Mouse (Mus musculus): ENCODE results near the gene Hmgn2. TPM values are rescaled to one million over a fixed set of nuclear protein-coding genes. Genes with fewer than 3 reads are reported as not detected.

The Hmgn2 gene
- polyA plus RNA-seq, 1 experiment from 2014 or later = 661 TPM

DNA sequence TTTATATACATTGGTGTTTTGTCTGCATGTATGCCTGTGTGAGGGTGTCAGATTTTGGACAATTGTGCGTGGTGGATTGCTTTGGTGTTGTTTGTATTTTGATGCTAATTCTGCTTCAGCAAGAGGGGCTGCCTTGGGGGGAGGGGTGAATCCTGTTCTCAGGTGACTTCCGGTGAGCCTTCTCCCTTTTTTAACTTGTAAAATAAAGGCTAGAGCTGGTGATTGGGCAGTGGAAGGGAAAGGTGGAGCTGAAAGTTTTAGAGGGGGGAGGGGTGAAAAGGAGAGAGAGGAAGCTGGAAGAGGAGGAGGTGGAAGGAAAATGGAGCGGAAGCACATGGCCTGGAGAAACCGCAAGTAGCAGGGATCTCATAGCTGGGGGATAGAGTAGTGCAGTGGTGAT is 12.1 kb downstream of the Hmgn2 start:
- WGBS = 83% methylated on average over 4 of the region's 4 CpGs

DNA sequence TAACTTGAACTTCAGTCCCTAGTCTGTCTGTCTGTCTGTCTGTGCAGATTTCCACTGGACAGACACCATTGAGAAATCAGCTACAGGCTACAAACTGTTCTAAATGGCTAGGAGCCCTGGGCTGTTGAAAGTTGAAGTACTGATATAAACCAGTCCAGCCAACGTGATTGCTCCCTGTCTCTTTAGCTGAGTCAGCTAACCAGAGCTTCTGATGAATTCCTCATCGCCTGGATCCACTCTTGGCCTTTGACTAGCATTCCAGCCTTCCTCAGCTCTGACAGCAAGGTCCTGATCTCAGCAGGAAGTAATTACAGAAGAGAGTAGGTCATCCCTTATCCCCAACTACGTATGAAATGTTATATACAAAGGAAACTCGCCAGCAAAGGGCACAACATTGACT is 21.7 kb downstream of the Hmgn2 start:
- H3K4me2 ChIP-seq (replicated peaks; ENCODE audit: low read depth) = no peak overlapping the region
- H3K27me3 ChIP-seq (replicated peaks; ENCODE audit: control insufficient read depth, insufficient read depth, low read length) = no peaks in the 10 kb centered on the region
- H3K4me3 ChIP-seq (ENCODE audit: low read depth, low read length) = no peak overlapping the region
- H3K27ac ChIP-seq (ENCODE audit: low read depth, low read length) = no peak overlapping the region
- no peak overlapping the region for H3K9ac ChIP-seq (ENCODE audit: low read depth, low read length)
- TF ChIP-seq CTCF (IDR thresholded peaks at IDR 0.05; ENCODE audit: low read depth) = no peak
- no peaks in the 10 kb centered on the region for H3K36me3 ChIP-seq (ENCODE audit: control insufficient read depth, insufficient read depth)
- WGBS = 21% methylated on average over 4 of the region's 4 CpGs
- no peaks in the 10 kb centered on the region for H3K4me1 ChIP-seq (replicated peaks; ENCODE audit: control insufficient read depth, insufficient read depth, low read length)
- no peaks in the 10 kb centered on the region for H3K9me3 ChIP-seq (ENCODE audit: control insufficient read depth)
- no peak for ATAC-seq

More for the DNA sequence above, 12.1 kb downstream of the Hmgn2 start:
- TF ChIP-seq CTCF (IDR thresholded peaks at IDR 0.05; ENCODE audit: low read depth) = no peak
- no peak for ATAC-seq
- H3K36me3 ChIP-seq (ENCODE audit: control insufficient read depth, insufficient read depth) = no peaks in the 10 kb centered on the region
- H3K4me3 ChIP-seq (ENCODE audit: low read depth, low read length) = no peak overlapping the region
- H3K4me2 ChIP-seq (replicated peaks; ENCODE audit: low read depth) = no peak overlapping the region
- H3K27ac ChIP-seq (ENCODE audit: low read depth, low read length) = no peak overlapping the region
- no peak overlapping the region for H3K9ac ChIP-seq (ENCODE audit: low read depth, low read length)
- no peaks in the 10 kb centered on the region for H3K27me3 ChIP-seq (replicated peaks; ENCODE audit: control insufficient read depth, insufficient read depth, low read length)
- H3K4me1 ChIP-seq (replicated peaks; ENCODE audit: control insufficient read depth, insufficient read depth, low read length) = no peaks in the 10 kb centered on the region
- no peaks in the 10 kb centered on the region for H3K9me3 ChIP-seq (ENCODE audit: control insufficient read depth)

DNA sequence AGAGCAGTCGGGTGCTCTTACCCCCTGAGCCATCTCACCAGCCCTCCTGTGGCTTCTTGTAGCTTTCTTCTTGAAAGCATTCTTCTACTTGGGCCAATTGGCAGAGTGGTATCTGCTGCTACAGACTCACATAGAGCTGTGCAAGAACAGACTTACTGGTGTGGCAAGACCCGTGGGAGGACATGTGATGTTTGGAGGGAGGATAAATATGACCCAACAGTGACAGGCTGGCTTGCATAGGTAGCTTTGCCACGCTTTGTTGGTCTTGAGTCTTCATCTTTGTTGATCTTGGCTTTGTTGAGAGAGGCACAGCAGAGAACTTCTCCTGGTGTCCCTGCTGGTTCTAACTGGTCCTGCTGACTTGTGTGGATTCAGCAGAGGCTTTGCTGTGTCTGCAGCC is 24.7 kb downstream of the Hmgn2 start:
- no peak for TF ChIP-seq CTCF (IDR thresholded peaks at IDR 0.05; ENCODE audit: low read depth)
- H3K36me3 ChIP-seq (ENCODE audit: control insufficient read depth, insufficient read depth) = no peaks in the 10 kb centered on the region
- H3K4me3 ChIP-seq (ENCODE audit: low read depth, low read length) = no peak overlapping the region
- no peak overlapping the region for H3K27ac ChIP-seq (ENCODE audit: low read depth, low read length)
- WGBS = 75% methylated on average over 3 of the region's 3 CpGs
- H3K4me2 ChIP-seq (replicated peaks; ENCODE audit: low read depth) = no peak overlapping the region
- no peaks in the 10 kb centered on the region for H3K9me3 ChIP-seq (ENCODE audit: control insufficient read depth)
- no peaks in the 10 kb centered on the region for H3K27me3 ChIP-seq (replicated peaks; ENCODE audit: control insufficient read depth, insufficient read depth, low read length)
- ATAC-seq = no peak
- no peak overlapping the region for H3K9ac ChIP-seq (ENCODE audit: low read depth, low read length)
- no peaks in the 10 kb centered on the region for H3K4me1 ChIP-seq (replicated peaks; ENCODE audit: control insufficient read depth, insufficient read depth, low read length)

GRCm38 (mm10) chr4:133942679-133943078 is 25.8 kb downstream of the Hmgn2 start:
- Histone ChIP-seq H3K36me3 (ENCODE audit: control insufficient read depth, insufficient read depth) (no peaks in the 10 kb centered on the region), H3K27me3 (replicated peaks; ENCODE audit: control insufficient read depth, insufficient read depth, low read length) (no peaks in the 10 kb centered on the region), H3K9ac (ENCODE audit: low read depth, low read length) (no peak overlapping the region), H3K4me1 (replicated peaks; ENCODE audit: control insufficient read depth, insufficient read depth, low read length) (no peaks in the 10 kb centered on the region), H3K4me2 (replicated peaks; ENCODE audit: low read depth) (no peak overlapping the region), H3K9me3 (ENCODE audit: control insufficient read depth) (no peaks in the 10 kb centered on the region), H3K4me3 (ENCODE audit: low read depth, low read length) (no peak overlapping the region), H3K27ac (ENCODE audit: low read depth, low read length) (no peak overlapping the region)
- TF ChIP-seq CTCF (IDR thresholded peaks at IDR 0.05; ENCODE audit: low read depth) = no peak
- no peak for ATAC-seq
- WGBS = 91% methylated on average over 4 of the region's 4 CpGs

DNA sequence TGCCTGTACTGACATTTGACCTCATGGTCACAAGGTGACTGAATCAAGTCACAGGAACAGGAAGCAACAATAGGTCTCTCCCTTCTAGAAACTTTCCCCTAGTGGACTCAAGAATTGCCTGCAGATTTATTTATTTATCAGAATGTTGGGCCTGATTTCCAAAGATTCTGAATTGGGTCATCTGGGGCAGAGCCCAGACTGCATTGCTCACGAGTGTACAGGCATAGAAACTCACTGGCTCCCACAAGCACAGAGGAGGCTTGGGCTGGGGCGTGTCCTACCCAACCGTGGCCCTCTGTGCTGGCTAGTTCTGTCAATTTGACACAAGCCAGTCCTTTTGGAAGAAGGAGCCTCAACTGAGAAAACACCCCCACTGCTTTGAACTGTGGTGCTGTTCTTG is 26.9 kb downstream of the Hmgn2 start:
- H3K27ac ChIP-seq (ENCODE audit: low read depth, low read length) = no peak overlapping the region
- H3K9ac ChIP-seq (ENCODE audit: low read depth, low read length) = no peak overlapping the region
- 40% methylated on average over 3 of the region's 3 CpGs for WGBS
- no peak for ATAC-seq
- no peak for TF ChIP-seq CTCF (IDR thresholded peaks at IDR 0.05; ENCODE audit: low read depth)
- no peaks in the 10 kb centered on the region for H3K9me3 ChIP-seq (ENCODE audit: control insufficient read depth)
- H3K36me3 ChIP-seq (ENCODE audit: control insufficient read depth, insufficient read depth) = no peaks in the 10 kb centered on the region
- H3K4me1 ChIP-seq (replicated peaks; ENCODE audit: control insufficient read depth, insufficient read depth, low read length) = no peaks in the 10 kb centered on the region
- no peak overlapping the region for H3K4me2 ChIP-seq (replicated peaks; ENCODE audit: low read depth)
- no peak overlapping the region for H3K4me3 ChIP-seq (ENCODE audit: low read depth, low read length)
- no peaks in the 10 kb centered on the region for H3K27me3 ChIP-seq (replicated peaks; ENCODE audit: control insufficient read depth, insufficient read depth, low read length)

GRCm38 (mm10) chr4:133940386-133941260 is 27.8 kb downstream of the Hmgn2 start:
- H3K9ac ChIP-seq (ENCODE audit: low read depth, low read length) = no peak overlapping the region
- ATAC-seq = no peak
- H3K4me3 ChIP-seq (ENCODE audit: low read depth, low read length) = no peak overlapping the region
- H3K36me3 ChIP-seq (ENCODE audit: control insufficient read depth, insufficient read depth) = no peaks in the 10 kb centered on the region
- 78% methylated on average over 13 of the region's 13 CpGs for WGBS
- TF ChIP-seq CTCF (IDR thresholded peaks at IDR 0.05; ENCODE audit: low read depth) = no peak
- H3K4me2 ChIP-seq (replicated peaks; ENCODE audit: low read depth) = no peak overlapping the region
- no peaks in the 10 kb centered on the region for H3K4me1 ChIP-seq (replicated peaks; ENCODE audit: control insufficient read depth, insufficient read depth, low read length)
- H3K27me3 ChIP-seq (replicated peaks; ENCODE audit: control insufficient read depth, insufficient read depth, low read length) = no peaks in the 10 kb centered on the region
- no peak overlapping the region for H3K27ac ChIP-seq (ENCODE audit: low read depth, low read length)
- no peaks in the 10 kb centered on the region for H3K9me3 ChIP-seq (ENCODE audit: control insufficient read depth)
